Mouse (Mus musculus): ENCODE measurements around the gene Ugt3a1.
"Not testable (repeated sequence)": the region's sequence is repeated elsewhere in the genome, so short reads cannot be mapped to it uniquely, and the experiment has no call there.

Gene Ugt3a1

DNA sequence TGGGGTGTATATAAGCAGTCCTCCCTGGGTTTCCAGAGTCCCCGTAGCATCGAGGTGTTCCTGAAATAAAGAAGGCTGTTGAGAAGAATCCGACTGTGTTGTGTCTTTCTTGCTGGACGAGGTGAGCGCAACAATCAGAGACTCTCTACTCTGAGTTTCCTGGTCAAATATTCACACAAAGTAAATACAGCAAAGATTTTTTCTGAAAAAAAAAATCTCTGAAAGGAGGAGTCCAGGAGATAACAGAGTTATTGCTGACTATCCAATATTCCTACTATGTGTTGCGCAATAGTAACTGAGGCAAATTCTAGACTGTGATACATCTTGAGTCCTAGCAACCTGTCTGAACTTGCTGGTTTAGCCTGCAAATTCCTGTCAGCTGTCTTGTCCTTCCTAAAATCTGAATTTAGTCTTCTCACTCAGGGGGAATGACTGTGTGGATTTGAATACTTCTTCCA lies at the start of gene Ugt3a1:
TSS of gene Ugt3a1 (plus strand) at position 51 of the 458 bp plus-strand sequence.
- DNase-seq (ENCODE audit: low spot score): no peak

DNA sequence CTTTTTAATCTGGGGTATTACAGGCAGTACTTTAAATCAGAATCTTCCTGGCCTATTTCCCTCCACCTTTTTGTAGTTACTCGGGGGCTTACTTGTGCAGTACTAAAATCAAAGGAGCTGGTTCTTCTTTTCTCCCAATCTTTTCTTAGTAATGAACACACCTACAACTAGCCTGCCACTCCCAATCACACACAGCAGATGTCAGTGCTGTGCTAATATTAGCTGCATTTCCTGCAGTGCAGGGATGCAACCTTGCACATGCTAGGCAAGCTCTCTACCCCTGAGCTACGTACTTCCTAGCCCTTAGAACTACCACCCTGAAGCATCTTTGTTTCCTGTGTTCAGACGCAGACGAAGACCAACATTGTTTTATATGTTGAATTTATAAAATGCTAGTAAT lies 45.8 kb upstream of the Ugt3a1 start:
- not testable (repeated sequence) for DNase-seq (ENCODE audit: low spot score)

DNA sequence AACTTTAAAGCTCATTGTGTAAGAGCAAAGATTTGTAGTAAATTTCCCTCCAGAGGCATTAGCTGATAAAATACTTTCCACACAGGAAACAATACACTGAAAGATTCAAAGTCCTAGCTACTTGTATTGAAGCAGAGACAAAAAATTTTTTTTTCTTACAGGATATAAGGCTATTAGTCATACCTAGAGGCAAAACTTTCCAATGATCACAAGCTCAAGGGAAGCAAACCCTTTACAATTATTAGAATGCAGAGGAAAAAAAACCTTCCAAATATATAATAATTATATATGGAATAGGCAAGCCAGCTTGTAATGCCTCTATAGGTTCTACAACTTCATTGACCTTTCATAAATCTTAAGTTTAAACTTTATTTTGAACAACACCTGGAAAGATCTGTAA lies 30.3 kb upstream of the Ugt3a1 start:
- DNase-seq (ENCODE audit: low spot score): no peak

DNA sequence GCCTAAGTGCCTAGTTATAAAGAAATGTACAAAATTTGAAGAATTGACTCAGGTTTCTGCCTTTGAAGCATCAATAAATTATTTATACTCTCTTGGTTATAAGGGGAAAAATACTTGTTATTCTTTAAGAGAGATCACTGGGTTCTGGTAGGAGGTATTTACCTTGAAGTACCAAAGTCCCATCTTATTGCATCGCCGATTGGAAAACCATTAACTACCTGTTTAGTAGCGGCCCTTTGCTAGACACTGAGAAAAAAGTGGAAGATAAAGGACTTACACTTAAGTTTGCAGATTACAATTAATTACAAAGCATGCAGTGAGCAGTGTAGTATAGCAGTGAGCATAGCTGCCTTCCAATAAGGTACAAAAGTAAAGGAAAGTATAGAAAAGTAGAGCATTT lies 23.8 kb upstream of the Ugt3a1 start:
- no peak for DNase-seq (ENCODE audit: low spot score)

DNA sequence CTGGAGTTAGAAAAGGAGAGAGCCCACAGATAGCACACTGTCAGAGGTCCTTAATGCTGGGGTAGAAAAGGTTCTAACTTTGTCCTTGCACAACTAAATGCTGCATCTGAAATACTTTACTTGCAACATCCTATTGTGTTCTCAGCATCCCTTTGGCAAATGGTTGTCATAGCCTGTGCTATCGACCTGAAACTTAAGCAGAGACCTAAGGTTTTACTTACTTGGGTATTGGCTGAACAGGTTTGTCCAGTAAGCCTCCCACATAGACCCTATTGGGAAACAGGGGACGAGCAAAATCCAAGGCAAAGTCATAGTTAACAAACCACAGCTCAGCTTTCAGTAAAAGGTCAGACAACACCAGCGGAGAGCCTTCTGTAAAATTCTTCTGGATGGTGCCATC lies 16.1 kb upstream of the Ugt3a1 start:
- no peak for DNase-seq (ENCODE audit: low spot score)

DNA sequence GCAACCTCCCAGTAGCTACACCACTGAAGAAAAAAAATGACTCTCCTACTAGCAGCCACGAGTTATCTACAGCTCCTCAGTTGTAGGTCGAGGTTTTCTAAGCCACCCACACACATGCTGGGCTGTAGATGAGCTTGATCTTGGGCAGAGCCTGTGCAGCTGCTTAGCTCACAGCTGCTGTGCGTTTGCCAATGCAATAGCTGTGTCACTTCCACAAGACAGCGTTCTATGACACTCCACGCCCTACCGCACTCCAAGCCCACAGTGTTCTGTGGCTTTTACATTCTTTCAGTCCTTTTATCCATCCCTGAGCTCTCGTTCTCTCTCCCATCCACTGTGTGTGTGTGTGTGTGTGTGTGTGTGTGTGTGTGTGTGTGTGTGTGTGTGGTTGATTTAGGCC lies 4.8 kb upstream of the Ugt3a1 start:
- no peak for DNase-seq (ENCODE audit: low spot score)

DNA sequence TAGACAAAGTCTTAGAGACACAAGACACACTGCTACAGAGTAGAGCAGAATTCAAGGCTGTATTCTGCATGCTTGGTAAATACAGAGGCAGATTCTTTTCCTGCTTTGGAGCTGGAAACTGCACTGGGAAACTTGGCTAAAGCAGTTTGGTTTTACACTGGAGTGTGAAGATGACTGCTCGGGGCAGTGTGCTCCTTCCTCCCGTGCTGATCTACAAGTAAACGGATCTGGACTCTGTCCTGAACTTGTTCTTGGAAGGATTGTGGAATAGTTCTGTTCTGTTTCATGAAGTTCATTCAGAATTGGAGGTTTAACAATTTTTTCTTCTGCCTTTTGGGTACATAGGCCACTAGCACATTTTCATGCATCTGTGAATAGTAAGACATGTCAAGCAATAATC lies 2.3 kb downstream of the Ugt3a1 start:
- DNase-seq (ENCODE audit: low spot score): no peak

DNA sequence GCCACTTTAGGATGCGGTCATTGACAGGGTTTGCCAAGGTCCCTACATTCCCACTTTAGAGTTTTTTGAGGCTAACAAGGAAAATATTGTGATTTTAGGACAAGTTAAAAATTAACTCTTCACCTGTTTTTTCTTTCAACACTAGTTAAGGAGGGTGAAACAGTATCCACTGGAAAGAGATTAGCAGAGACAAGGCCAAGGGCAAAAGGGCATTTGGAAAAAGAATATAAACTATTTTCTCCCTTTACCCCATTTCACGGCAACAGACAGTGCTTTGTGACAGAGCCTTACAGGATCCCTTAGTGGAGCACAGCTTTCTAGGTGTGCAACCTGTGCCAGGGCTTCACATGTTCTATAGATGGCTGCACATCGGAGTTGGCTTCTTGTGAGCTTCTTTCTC lies 2.9 kb downstream of the Ugt3a1 start:
- DNase-seq (ENCODE audit: low spot score): no peak

DNA sequence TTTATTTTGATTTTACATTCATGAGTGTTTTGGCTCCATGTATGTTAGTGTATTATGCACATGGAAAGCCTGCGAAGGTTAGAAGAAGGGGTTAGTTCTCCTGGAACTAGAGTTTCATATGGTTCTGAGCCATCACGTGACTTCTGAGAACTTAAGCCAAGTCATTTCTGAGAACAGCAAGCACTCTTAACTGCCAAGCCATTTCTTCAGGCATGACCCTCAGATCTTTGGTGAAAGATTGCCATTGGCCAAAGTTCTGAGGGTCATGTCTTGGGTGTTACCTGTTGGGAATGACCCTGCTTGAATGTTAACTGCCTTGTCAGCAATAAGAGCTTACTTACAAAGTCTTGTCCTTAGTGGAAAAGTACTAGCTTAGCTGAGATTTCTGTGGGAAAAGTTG lies 6.5 kb downstream of the Ugt3a1 start:
- DNase-seq (ENCODE audit: low spot score): no peak

DNA sequence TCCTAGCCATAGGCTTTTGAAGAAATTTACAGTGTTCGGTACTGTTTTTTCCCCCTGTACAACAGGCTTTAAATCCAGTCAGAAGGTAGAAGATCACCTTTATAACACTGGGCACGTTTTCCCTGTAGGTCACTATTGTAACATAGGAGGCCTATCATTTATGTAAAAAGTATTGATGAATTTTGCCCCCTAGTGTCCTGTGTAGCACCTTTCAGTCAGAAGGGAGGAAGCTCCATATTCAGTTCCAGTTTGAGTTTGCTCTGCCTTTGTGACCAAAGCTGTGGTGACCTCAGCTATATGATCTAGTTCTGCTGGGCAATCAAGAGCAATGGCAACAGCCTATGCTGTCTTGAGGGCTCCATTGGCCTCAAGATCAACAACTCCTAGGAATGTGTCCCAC lies 13.0 kb downstream of the Ugt3a1 start:
- DNase-seq (ENCODE audit: low spot score): no peak

DNA sequence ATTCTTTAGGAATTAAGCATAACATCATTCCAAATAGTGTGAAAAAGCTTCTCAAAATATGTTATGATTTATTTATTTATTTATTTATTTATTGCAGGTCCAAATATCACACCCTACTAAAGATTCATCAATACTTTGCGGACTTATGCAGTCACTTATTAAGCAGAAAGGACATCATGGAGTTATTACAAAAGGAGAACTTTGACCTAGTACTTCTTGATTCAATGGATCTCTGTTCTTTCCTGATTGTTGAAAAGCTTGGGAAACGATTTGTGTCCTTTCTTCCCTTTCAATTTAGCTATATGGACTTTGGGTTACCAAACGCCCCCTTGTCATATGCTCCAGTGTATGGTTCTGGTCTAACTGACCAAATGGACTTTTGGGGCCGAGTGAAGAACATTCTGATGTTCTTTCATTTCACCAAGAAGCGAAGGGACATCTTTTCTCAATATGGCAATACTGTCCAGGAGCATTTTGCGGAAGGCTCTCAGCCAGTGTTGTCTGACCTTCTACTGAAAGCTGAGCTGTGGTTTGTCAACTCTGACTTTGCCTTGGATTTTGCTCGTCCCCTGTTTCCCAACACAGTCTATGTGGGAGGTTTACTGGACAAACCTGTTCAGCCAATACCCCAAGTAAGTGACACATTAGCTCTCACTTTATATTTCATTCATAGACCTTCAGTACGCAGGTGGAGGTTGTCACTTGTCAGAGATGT lies 29.4 kb downstream of the Ugt3a1 start:
- no peak for DNase-seq (ENCODE audit: low spot score)

DNA sequence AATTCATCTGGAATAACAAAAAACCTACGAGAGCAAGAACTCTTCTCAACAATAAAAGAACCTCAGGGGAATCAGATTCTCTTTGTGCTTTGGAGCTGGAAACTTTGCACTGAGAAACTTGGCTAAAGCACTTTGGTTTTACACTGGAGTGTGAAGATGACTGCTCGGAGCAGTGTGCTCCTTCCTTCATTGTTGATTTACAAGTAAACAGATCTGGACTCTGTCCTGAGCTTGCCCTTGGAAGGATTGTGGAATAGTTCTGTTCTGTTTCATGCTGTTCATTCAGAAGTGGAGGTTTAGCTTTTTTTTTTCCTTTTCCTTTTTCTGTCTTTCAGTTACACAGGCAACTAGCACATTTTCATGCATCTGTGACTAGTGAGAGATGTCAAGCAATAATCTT lies 57.9 kb downstream of the Ugt3a1 start:
- DNase-seq (ENCODE audit: low spot score): no peak

DNA sequence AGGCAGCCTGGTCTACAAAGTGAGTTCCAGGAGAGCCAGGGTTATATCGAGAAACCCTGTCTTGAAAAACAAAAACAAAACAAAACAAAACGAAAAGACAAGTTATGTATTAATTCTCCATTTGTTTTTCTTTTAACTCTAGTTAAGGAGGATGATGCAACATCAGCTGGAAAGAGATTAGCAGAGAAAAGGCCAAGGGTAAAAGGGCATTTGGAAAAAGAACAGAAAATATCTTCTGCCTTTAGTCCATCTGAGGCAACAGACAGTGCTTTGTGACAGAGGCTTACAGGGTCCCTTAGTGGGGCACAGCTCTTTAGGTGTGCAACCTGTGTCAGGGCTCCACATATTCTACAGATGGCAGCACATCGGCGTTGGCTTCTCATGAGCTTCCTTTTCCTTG lies 58.7 kb downstream of the Ugt3a1 start, which contains the start of gene Ugt3a2:
TSS of gene Ugt3a2 (plus strand) at position 210 of the 400 bp plus-strand sequence.
- no peak for DNase-seq (ENCODE audit: low spot score)

DNA sequence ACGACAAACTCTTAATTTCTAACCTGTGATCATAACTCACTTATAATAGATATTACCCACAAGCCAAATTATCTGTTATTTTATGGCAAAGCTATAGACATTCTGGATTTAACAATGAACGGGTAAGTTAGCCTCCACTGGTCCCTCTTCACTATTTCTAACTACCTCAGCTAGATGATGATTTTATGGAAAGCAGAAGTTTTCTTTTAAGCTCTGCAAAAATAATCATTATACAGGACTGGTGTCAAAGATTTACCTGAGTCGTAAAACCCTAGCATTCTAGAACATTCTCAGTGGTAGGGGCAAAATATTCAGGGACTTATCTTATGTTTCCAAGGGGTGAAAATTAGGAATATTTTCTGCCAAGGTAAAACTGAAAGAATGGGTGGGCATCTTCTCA lies 59.9 kb downstream of the Ugt3a1 start:
- no peak for DNase-seq (ENCODE audit: low spot score)

DNA sequence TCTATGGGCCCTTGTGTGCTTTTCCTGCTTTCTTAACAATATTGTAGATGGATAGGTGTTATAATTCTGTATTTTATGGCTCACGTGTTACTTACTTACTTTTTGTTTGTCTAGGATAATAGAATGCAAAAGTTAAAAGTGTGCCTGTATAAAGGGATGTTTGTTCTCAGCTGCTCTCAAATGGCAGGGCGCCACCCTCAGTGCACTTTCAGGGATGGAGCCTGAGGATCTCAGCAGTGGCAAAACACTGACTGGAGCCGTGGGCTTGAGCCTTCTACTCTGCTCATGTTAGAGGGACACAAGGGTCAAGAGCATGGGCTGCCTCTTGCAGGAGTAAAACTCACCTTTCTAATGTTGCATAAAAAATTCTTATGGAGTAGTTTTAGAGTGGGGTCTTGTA lies 60.3 kb downstream of the Ugt3a1 start:
- no peak for DNase-seq (ENCODE audit: low spot score)

DNA sequence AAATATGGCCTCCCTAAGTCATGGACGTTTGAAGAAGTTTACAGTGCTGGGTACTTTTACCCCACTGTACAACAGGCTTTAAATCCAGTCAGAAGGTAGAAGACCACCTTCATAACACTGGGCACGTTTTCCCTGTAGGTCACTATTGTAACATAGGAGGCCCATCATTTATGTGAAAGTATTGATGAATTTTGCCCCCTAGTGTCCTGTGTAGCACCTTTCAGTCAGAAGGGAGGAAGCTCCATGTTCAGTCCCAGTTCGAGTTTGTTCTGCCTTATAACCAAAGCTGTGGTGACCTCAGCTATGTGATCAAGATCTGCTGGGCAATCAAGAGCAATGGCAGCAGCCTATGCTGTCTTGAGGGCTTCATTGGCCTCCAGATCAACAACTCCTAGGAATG lies 72.1 kb downstream of the Ugt3a1 start:
- no peak for DNase-seq (ENCODE audit: low spot score)

DNA sequence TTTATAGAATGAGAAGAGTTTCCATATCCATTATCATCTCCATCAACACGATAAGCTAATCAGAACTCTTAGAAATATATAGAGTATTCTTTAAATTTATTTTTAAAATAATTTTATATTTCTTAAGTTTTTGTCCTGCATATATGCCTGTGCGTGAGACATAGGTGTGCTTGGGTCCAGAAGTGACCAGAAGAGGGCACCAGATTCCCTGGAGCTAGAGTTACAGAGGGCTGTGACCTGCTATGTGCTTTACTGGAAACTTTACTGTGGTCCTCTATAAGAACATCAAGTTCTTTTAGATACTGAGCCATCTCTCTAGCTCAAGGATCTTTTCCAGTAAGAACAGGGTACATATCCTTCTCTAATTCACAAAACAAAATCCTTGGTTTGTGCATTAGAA lies 86.1 kb downstream of the Ugt3a1 start:
- no peak for DNase-seq (ENCODE audit: low spot score)

Data from testis, postnatal 10 days (tissue).